Mouse (Mus musculus) heart, embryonic 14.5 days (tissue): ENCODE measurements around the gene Zdhhc18. TPM values are rescaled to one million over a fixed set of nuclear protein-coding genes. Genes with fewer than 3 reads are reported as not detected.

ENCODE experiments used
- ATAC-seq: fragments of 200-750 bp; cut with Nextera tagmentation; 2 replicates; pipeline ENCODE4 v1.8.0; 2017; ENCODE audit warnings: low read depth, moderate TSS enrichment; ENCODE audit not compliant: insufficient number of reproducible peaks, insufficient read depth, low FRiP score
- H3K27ac ChIP-seq, 2 experiments: fragments of 200-500 bp in 1 of 2; fragments of 300-500 bp in 1 of 2; sonication (generic) in 1 of 2; replicated peaks in 1 of 2; 2 replicates each; pipeline ENCODE4 v1.5.1; 2012 to 2014; ENCODE audit warnings: low read depth in 2 of 2, low read length in 2 of 2, control low read depth in 1 of 2, mild to moderate bottlenecking in 1 of 2, mixed read lengths in 1 of 2; ENCODE audit not compliant: control insufficient read depth in 1 of 2, insufficient read depth in 1 of 2
- H3K27me3 ChIP-seq: fragments of 300-500 bp; sonication (generic); 2 replicates; pipeline ENCODE4 v1.6.1; 2014; ENCODE audit warnings: mild to moderate bottlenecking, low read length, control low read depth; ENCODE audit not compliant: control insufficient read depth, insufficient read depth
- H3K36me3 ChIP-seq: fragments of 300-500 bp; sonication (generic); 2 replicates; pipeline ENCODE4 v1.6.1; 2014; ENCODE audit warnings: mild to moderate bottlenecking, control low read depth, low read length, mixed read lengths; ENCODE audit not compliant: control insufficient read depth, insufficient read depth
- H3K4me1 ChIP-seq, 2 experiments: fragments of 200-500 bp in 1 of 2; fragments of 300-500 bp in 1 of 2; sonication (generic) in 1 of 2; 2 replicates each; pipeline ENCODE4 v1.6.1; 2012 to 2014; ENCODE audit warnings: low read length in 2 of 2, control low read depth in 1 of 2, mixed read lengths in 1 of 2; ENCODE audit not compliant: control insufficient read depth in 2 of 2, insufficient read depth in 2 of 2
- H3K4me2 ChIP-seq: fragments of 300-500 bp; sonication (generic); 2 replicates; pipeline ENCODE4 v1.6.1; 2014; ENCODE audit warnings: mild to moderate bottlenecking, low read length
- H3K4me3 ChIP-seq, 2 experiments: fragments of 200-500 bp in 1 of 2; fragments of 300-500 bp in 1 of 2; sonication (generic) in 1 of 2; 2 replicates each; pipeline ENCODE4 v1.5.1; 2012 to 2014; ENCODE audit warnings: low read length in 2 of 2, mild to moderate bottlenecking in 2 of 2, control low read depth in 1 of 2, low read depth in 1 of 2, moderate library complexity in 1 of 2; ENCODE audit not compliant: control insufficient read depth in 1 of 2, insufficient read depth in 1 of 2
- H3K9ac ChIP-seq: fragments of 300-500 bp; sonication (generic); 2 replicates; pipeline ENCODE4 v1.6.1; 2014; ENCODE audit warnings: mild to moderate bottlenecking, low read length
- H3K9me3 ChIP-seq: fragments of 300-500 bp; sonication (generic); 2 replicates; pipeline ENCODE4 v1.6.1; 2016; ENCODE audit warnings: low read length, control low read depth; ENCODE audit not compliant: control insufficient read depth
- WGBS: fragments of 180-500 bp; shearing (Covaris S2); extraction: QIAGEN DNeasy Blood & Tissue Kit; methylation state at CpG from one replicate; pipeline ENCODE4 v1.1.7; 2014; 5-methylcytosine and 5-hydroxymethylcytosine counted together
- polyA plus RNA-seq: library from polyadenylated mRNA; unstranded; fragments of >200 nt; fragmentation: Nextera tagmentation; extraction: Ambion mirVana; gene quantifications from 2 replicates; pipeline ENCODE4 v1.2.1, GENCODE M21; 2014

Zdhhc18 gene
- polyA plus RNA-seq, 1 experiment from 2014 or later, result 4.7 TPM

- H3K27me3 ChIP-seq, result no peaks in the 10 kb centered on the region
- H3K9me3 ChIP-seq, result no peaks in the 10 kb centered on the region
- WGBS, result 90% methylated on average over 7 of the region's 7 CpGs
- H3K36me3 ChIP-seq, result peaks cover 69% of the 10 kb centered on the region
- H3K4me3 ChIP-seq, result no peak overlapping the region
- H3K27ac ChIP-seq, result no peak overlapping the region
- ATAC-seq, result no peak
- H3K4me1 ChIP-seq, result peaks cover 10 to 34% of the 10 kb centered on the region in 2 experiments
- no peak overlapping the region for H3K4me2 ChIP-seq
- H3K9ac ChIP-seq, result no peak overlapping the region
These were observed 29.7 kb upstream of the Zdhhc18 start for GRCm38 (mm10) chr4:133679629-133680028.

DNA sequence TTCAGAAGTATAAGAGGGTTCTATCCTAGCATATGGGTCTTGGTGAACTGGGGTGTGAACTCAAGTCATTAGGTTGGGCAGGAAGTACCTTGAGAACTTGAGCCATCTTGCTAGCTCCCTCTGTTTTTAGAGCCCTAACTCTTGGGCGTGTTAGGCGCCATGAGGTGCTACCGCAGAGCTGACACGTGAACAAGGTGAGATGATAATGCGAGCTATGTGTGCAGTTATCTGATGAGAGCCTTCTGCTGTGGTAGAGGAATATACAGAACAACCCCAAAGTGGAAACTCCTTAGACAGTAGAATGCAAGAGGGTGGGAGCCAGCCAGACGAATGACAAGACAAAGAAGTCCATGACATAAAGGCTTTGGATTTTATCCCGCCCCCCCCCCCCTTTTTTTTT, 27.3 kb upstream of the Zdhhc18 start:
- Histone ChIP-seq H3K4me1 (peaks cover 21 to 46% of the 10 kb centered on the region in 2 experiments), H3K36me3 (peaks cover 45% of the 10 kb centered on the region), H3K9me3 (no peaks in the 10 kb centered on the region), H3K4me3 (no peak overlapping the region), H3K9ac (no peak overlapping the region), H3K4me2 (no peak overlapping the region), H3K27me3 (no peaks in the 10 kb centered on the region), H3K27ac (no peak overlapping the region)
- no peak for ATAC-seq
- WGBS, result 62% methylated on average over 7 of the region's 7 CpGs

GRCm38 (mm10) chr4:133676189-133676588, 26.2 kb upstream of the Zdhhc18 start:
- 16% methylated on average over 3 of the region's 3 CpGs for WGBS
- no peak overlapping the region for H3K4me3 ChIP-seq
- H3K36me3 ChIP-seq, result peaks cover 35% of the 10 kb centered on the region
- no peak for ATAC-seq
- H3K27me3 ChIP-seq, result no peaks in the 10 kb centered on the region
- peak overlapping the region; percentile 42 for H3K4me2 ChIP-seq
- no peaks in the 10 kb centered on the region for H3K9me3 ChIP-seq
- H3K27ac ChIP-seq, result peak overlapping the region; percentile 62 to 81; a peak in 3 of 4 replicates
- H3K4me1 ChIP-seq, result peaks cover 20 to 43% of the 10 kb centered on the region in 2 experiments
- H3K9ac ChIP-seq, result peak overlapping the region; percentile 6; the same call in 1 of the 2 replicates

- H3K4me2 ChIP-seq, result peak overlapping the region; percentile 42
- H3K9ac ChIP-seq, result peak overlapping the region; percentile 6; the same call in 1 of the 2 replicates
- no peaks in the 10 kb centered on the region for H3K9me3 ChIP-seq
- H3K27me3 ChIP-seq, result no peaks in the 10 kb centered on the region
- peaks cover 29% of the 10 kb centered on the region for H3K36me3 ChIP-seq
- no peak overlapping the region for H3K4me3 ChIP-seq
- H3K4me1 ChIP-seq, result peaks cover 22 to 47% of the 10 kb centered on the region in 2 experiments
- WGBS, result 0% methylated on average over 5 of the region's 5 CpGs
- peak overlapping the region; percentile 75 to 81 for H3K27ac ChIP-seq
- ATAC-seq, result no peak
These were observed 25.7 kb upstream of the Zdhhc18 start for GRCm38 (mm10) chr4:133675594-133676016.

DNA sequence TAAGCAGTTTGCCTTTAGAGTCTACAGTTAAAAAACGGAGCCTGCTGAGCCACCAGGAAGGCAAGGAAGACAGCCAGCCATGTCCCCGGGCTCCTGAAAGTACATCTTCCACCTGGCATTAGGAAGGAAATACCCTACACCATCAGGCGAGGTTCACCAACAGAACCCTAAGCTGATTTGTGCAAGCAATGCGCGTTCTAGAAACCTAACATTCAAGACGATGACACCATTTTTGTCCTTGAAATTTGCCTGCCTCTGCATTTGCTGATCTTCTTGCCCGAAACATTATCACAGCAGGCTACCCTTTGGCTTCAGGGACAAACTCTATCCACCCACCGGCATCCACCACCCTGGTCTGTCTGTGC, 24.4 kb upstream of the Zdhhc18 start:
- peak overlapping the region; percentile 91 for H3K4me2 ChIP-seq
- 59% methylated on average over 8 of the region's 8 CpGs for WGBS
- peak overlapping the region; percentile 94; the same call in 1 of the 2 replicates for H3K9ac ChIP-seq
- H3K27me3 ChIP-seq, result no peaks in the 10 kb centered on the region
- no peak overlapping the region for H3K4me3 ChIP-seq
- peaks cover 25 to 56% of the 10 kb centered on the region in 2 experiments for H3K4me1 ChIP-seq
- ATAC-seq, result no peak
- H3K9me3 ChIP-seq, result no peaks in the 10 kb centered on the region
- peak overlapping the region; percentile 60 to 99 for H3K27ac ChIP-seq
- H3K36me3 ChIP-seq, result peaks cover 16% of the 10 kb centered on the region

DNA sequence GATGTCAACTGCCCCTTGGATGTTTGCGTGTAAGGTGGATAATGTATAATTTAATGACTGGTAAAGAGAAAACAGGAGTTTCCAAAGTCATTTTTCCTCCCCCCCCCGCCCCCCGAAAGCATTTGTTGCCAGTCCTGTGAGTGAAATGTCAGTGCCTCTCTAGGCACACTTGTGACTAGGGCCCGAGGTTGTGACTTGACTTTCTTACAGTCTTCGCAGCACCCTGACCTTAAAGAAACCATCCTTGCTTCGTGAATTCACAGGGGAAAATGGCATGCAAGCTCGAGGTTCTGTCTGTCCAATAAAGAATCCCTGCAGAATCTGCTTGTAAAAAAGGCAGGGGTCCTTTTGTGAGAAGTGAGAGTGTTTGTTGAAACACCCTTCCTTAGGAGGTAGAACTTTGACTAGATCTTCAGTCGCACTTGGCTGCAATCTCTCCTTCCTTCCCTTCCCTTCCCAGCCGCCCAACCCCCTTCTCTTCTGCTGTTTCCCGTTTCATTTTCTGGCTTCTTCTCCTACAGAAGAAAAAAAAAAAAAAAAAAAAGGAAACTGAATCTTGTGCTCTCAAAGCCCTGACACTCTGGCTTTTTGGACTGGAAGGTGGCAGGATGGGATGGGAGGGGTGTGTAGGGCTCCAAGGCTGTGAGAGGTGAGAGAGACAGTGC, 23.8 kb upstream of the Zdhhc18 start:
- Histone ChIP-seq H3K36me3 (peaks cover 16% of the 10 kb centered on the region), H3K9me3 (no peaks in the 10 kb centered on the region), H3K27ac (peak overlapping the region; percentile 97 to 99), H3K4me2 (peak overlapping the region; percentile 91), H3K4me3 (peak overlapping the region in 1 of 2 experiments; percentile 70; a peak in 1 of 4 replicates), H3K27me3 (no peaks in the 10 kb centered on the region), H3K9ac (peak overlapping the region; percentile 94), H3K4me1 (peaks cover 25 to 56% of the 10 kb centered on the region in 2 experiments)
- WGBS, result 27% methylated on average over 10 of the region's 10 CpGs
- no peak for ATAC-seq

GRCm38 (mm10) chr4:133672845-133673647, 23.1 kb upstream of the Zdhhc18 start:
- Histone ChIP-seq H3K36me3 (peaks cover 16% of the 10 kb centered on the region), H3K4me2 (peak overlapping the region; percentile 91), H3K27ac (peak overlapping the region; percentile 97 to 99), H3K27me3 (no peaks in the 10 kb centered on the region), H3K9ac (peak overlapping the region; percentile 94), H3K4me1 (peaks cover 25 to 56% of the 10 kb centered on the region in 2 experiments), H3K9me3 (no peaks in the 10 kb centered on the region), H3K4me3 (peak overlapping the region; percentile 70 to 89)
- no peak for ATAC-seq
- 2% methylated on average over 24 of the region's 24 CpGs for WGBS
